Mouse (Mus musculus) intestine, embryonic 14.5 days (tissue): Measurements from ENCODE around the gene Cyp8b1. TPM values are rescaled to one million over a fixed set of nuclear protein-coding genes. Genes with fewer than 3 reads are reported as not detected.

Source experiments
- ATAC-seq: fragments of 200-750 bp; cut with Nextera tagmentation; replicated peaks from 2 replicates; pipeline ENCODE4 v1.8.0; 2017; ENCODE audit warnings: low read depth, moderate number of reproducible peaks, moderate TSS enrichment, moderate library complexity; ENCODE audit not compliant: low FRiP score, low TSS enrichment
- DNase-seq: peaks from one replicate; pipeline ENCODE4 v3.0.0-alpha.2; 2018; ENCODE audit warnings: low spot score
- H3K27ac ChIP-seq: fragments of 300-500 bp; sonication (generic); 2 replicates; pipeline ENCODE4 v1.5.1; 2014; ENCODE audit warnings: low read depth, mild to moderate bottlenecking, control low read depth
- H3K27me3 ChIP-seq: fragments of 300-500 bp; sonication (generic); replicated peaks from 2 replicates; pipeline ENCODE4 v1.6.1; 2014; ENCODE audit warnings: low read length, control low read depth; ENCODE audit not compliant: control insufficient read depth, insufficient read depth
- H3K36me3 ChIP-seq: fragments of 300-500 bp; sonication (generic); 2 replicates; pipeline ENCODE4 v1.6.1; 2014; ENCODE audit warnings: low read length, control low read depth; ENCODE audit not compliant: control insufficient read depth, insufficient read depth
- H3K4me1 ChIP-seq: fragments of 300-500 bp; sonication (generic); replicated peaks from 2 replicates; pipeline ENCODE4 v1.6.1; 2014; ENCODE audit warnings: low read length, control low read depth, mixed read lengths; ENCODE audit not compliant: control insufficient read depth, insufficient read depth
- H3K4me2 ChIP-seq: fragments of 300-500 bp; sonication (generic); 2 replicates; pipeline ENCODE4 v1.6.1; 2014; ENCODE audit warnings: low read length
- H3K4me3 ChIP-seq: fragments of 300-500 bp; sonication (generic); 2 replicates; pipeline ENCODE4 v1.5.1; 2014; ENCODE audit warnings: low read depth, low read length, control low read depth, mixed read lengths
- H3K9ac ChIP-seq: fragments of 300-500 bp; sonication (generic); 2 replicates; pipeline ENCODE4 v1.6.1; 2014; ENCODE audit warnings: mild to moderate bottlenecking, low read length
- H3K9me3 ChIP-seq: fragments of 300-500 bp; sonication (generic); 2 replicates; pipeline ENCODE4 v1.6.1; 2016; ENCODE audit warnings: low read length, control low read depth; ENCODE audit not compliant: control insufficient read depth
- WGBS: fragments of 180-500 bp; shearing (Covaris S2); extraction: QIAGEN DNeasy Blood & Tissue Kit; methylation state at CpG from one replicate; pipeline ENCODE4 v1.1.7; 2014; 5-methylcytosine and 5-hydroxymethylcytosine counted together
- polyA plus RNA-seq: library from polyadenylated mRNA; unstranded; fragments of >200 nt; fragmentation: Nextera tagmentation; extraction: Ambion mirVana; gene quantifications from 2 replicates; pipeline ENCODE4 v1.2.1, GENCODE M21; 2014

Cyp8b1 gene
- polyA plus RNA-seq, 1 experiment from 2014 or later, result not detected

GRCm38 (mm10) chr9:121891301-121891700 lies 24.8 kb downstream of the Cyp8b1 start:
- H3K27me3 ChIP-seq, result no peaks in the 10 kb centered on the region
- WGBS, result 85% methylated on average over 9 of the region's 9 CpGs
- H3K9ac ChIP-seq, result no peak overlapping the region
- H3K27ac ChIP-seq, result no peak overlapping the region
- no peak overlapping the region for H3K4me2 ChIP-seq
- DNase-seq (no peak), ATAC-seq (no peak)
- no peaks in the 10 kb centered on the region for H3K9me3 ChIP-seq
- peaks cover 14% of the 10 kb centered on the region for H3K4me1 ChIP-seq
- H3K36me3 ChIP-seq, result no peaks in the 10 kb centered on the region
- H3K4me3 ChIP-seq, result no peak overlapping the region

- no peaks in the 10 kb centered on the region for H3K36me3 ChIP-seq
- ATAC-seq (peak; percentile 58; the same call in 1 of the 2 replicates), DNase-seq (peak; percentile 59)
- H3K4me3 ChIP-seq, result no peak overlapping the region
- peaks cover 14% of the 10 kb centered on the region for H3K4me1 ChIP-seq
- WGBS, result 8% methylated on average over 18 of the region's 18 CpGs
- H3K9me3 ChIP-seq, result no peaks in the 10 kb centered on the region
- H3K27ac ChIP-seq, result no peak overlapping the region
- no peaks in the 10 kb centered on the region for H3K27me3 ChIP-seq
- H3K9ac ChIP-seq, result no peak overlapping the region
- H3K4me2 ChIP-seq, result peak overlapping the region; percentile 38
These were observed 25.6 kb downstream of the Cyp8b1 start for GRCm38 (mm10) chr9:121890441-121890941.

GRCm38 (mm10) chr9:121889927-121890440 lies 26.1 kb downstream of the Cyp8b1 start:
- no peak for ATAC-seq
- no peak overlapping the region for H3K4me2 ChIP-seq
- 59% methylated on average over 4 of the region's 4 CpGs for WGBS

GRCm38 (mm10) chr9:121882015-121882457 lies 34.1 kb downstream of the Cyp8b1 start:
- ATAC-seq (no peak), DNase-seq (no peak)
- H3K4me1 ChIP-seq, result no peaks in the 10 kb centered on the region
- H3K9me3 ChIP-seq, result no peaks in the 10 kb centered on the region
- no peaks in the 10 kb centered on the region for H3K27me3 ChIP-seq
- H3K27ac ChIP-seq, result no peak overlapping the region
- no peak overlapping the region for H3K9ac ChIP-seq
- WGBS, result 24% methylated on average over 7 of the region's 7 CpGs
- H3K36me3 ChIP-seq, result no peaks in the 10 kb centered on the region
- no peak overlapping the region for H3K4me2 ChIP-seq
- H3K4me3 ChIP-seq, result no peak overlapping the region

More at GRCm38 (mm10) chr9:121889927-121890440, 26.1 kb downstream of the Cyp8b1 start:
- no peak for DNase-seq
- no peak overlapping the region for H3K9ac ChIP-seq
- H3K4me1 ChIP-seq, result peaks cover 14% of the 10 kb centered on the region
- H3K9me3 ChIP-seq, result no peaks in the 10 kb centered on the region
- H3K27ac ChIP-seq, result no peak overlapping the region
- no peaks in the 10 kb centered on the region for H3K36me3 ChIP-seq
- no peak overlapping the region for H3K4me3 ChIP-seq
- no peaks in the 10 kb centered on the region for H3K27me3 ChIP-seq

- whole genome bisulfite sequencing, result 70% methylated on average over 6 of the region's 6 CpGs
- no peak for DNase-seq
- Histone ChIP-seq H3K4me2 (no peak overlapping the region), H3K27ac (no peak overlapping the region), H3K9me3 (no peaks in the 10 kb centered on the region), H3K9ac (no peak overlapping the region), H3K36me3 (no peaks in the 10 kb centered on the region), H3K4me1 (no peaks in the 10 kb centered on the region), H3K4me3 (no peak overlapping the region), H3K27me3 (no peaks in the 10 kb centered on the region)
- no peak for ATAC-seq
These were observed 34.8 kb downstream of the Cyp8b1 start for GRCm38 (mm10) chr9:121881301-121881700.

GRCm38 (mm10) chr9:121880840-121881239 lies 35.3 kb downstream of the Cyp8b1 start:
- no peaks in the 10 kb centered on the region for H3K27me3 ChIP-seq
- ATAC-seq (no peak), DNase-seq (peak; percentile 75)
- H3K9ac ChIP-seq, result no peak overlapping the region
- peak overlapping the region; percentile 7; the same call in 1 of the 2 replicates for H3K4me2 ChIP-seq
- H3K27ac ChIP-seq, result no peak overlapping the region
- H3K4me3 ChIP-seq, result no peak overlapping the region
- H3K9me3 ChIP-seq, result no peaks in the 10 kb centered on the region
- no peaks in the 10 kb centered on the region for H3K4me1 ChIP-seq
- WGBS, result 24% methylated on average over 14 of the region's 14 CpGs
- no peaks in the 10 kb centered on the region for H3K36me3 ChIP-seq

- no peak overlapping the region for H3K4me2 ChIP-seq
- DNase-seq (peak; percentile 67), ATAC-seq (no peak; the same call in 1 of the 2 replicates)
- no peaks in the 10 kb centered on the region for H3K27me3 ChIP-seq
- no peak overlapping the region for H3K4me3 ChIP-seq
- no peaks in the 10 kb centered on the region for H3K36me3 ChIP-seq
- H3K9me3 ChIP-seq, result no peaks in the 10 kb centered on the region
- no peak overlapping the region for H3K27ac ChIP-seq
- 6% methylated on average over 3 of the region's 3 CpGs for WGBS
- no peak overlapping the region for H3K9ac ChIP-seq
- no peaks in the 10 kb centered on the region for H3K4me1 ChIP-seq
These were observed 38.9 kb downstream of the Cyp8b1 start for GRCm38 (mm10) chr9:121877052-121877740.

- H3K27me3 ChIP-seq, result no peaks in the 10 kb centered on the region
- H3K9me3 ChIP-seq, result no peaks in the 10 kb centered on the region
- ATAC-seq, result no peak
- no peaks in the 10 kb centered on the region for H3K36me3 ChIP-seq
- DNase-seq, result no peak
- H3K9ac ChIP-seq, result no peak overlapping the region
- no peak overlapping the region for H3K27ac ChIP-seq
- no peak overlapping the region for H3K4me3 ChIP-seq
- no peak overlapping the region for H3K4me2 ChIP-seq
- no peaks in the 10 kb centered on the region; the same call in 1 of the 2 replicates for H3K4me1 ChIP-seq
These were observed 42.5 kb downstream of the Cyp8b1 start for GRCm38 (mm10) chr9:121873578-121873977.
